Mouse (Mus musculus) lung, adult 10 weeks (tissue): Measurements from ENCODE around the gene Fam185a. TPM values are rescaled to one million over a fixed set of nuclear protein-coding genes. Genes with fewer than 3 reads are reported as not detected.

ENCODE experiments used
- polyA plus RNA-seq: library from polyadenylated mRNA; stranded (reverse); fragments of 350-450 nt; fragmentation: Illumina TruSeq; extraction: RNeasy Lipid Tissue Mini Kit (QIAGEN cat#74804); gene quantifications from one replicate; pipeline ENCODE4 v1.2.3, GENCODE M21; 2014; ENCODE audit warnings: low read depth, low replicate concordance; ENCODE audit not compliant: insufficient read depth

Gene Fam185a
- 2.7 TPM for polyA plus RNA-seq

DNA sequence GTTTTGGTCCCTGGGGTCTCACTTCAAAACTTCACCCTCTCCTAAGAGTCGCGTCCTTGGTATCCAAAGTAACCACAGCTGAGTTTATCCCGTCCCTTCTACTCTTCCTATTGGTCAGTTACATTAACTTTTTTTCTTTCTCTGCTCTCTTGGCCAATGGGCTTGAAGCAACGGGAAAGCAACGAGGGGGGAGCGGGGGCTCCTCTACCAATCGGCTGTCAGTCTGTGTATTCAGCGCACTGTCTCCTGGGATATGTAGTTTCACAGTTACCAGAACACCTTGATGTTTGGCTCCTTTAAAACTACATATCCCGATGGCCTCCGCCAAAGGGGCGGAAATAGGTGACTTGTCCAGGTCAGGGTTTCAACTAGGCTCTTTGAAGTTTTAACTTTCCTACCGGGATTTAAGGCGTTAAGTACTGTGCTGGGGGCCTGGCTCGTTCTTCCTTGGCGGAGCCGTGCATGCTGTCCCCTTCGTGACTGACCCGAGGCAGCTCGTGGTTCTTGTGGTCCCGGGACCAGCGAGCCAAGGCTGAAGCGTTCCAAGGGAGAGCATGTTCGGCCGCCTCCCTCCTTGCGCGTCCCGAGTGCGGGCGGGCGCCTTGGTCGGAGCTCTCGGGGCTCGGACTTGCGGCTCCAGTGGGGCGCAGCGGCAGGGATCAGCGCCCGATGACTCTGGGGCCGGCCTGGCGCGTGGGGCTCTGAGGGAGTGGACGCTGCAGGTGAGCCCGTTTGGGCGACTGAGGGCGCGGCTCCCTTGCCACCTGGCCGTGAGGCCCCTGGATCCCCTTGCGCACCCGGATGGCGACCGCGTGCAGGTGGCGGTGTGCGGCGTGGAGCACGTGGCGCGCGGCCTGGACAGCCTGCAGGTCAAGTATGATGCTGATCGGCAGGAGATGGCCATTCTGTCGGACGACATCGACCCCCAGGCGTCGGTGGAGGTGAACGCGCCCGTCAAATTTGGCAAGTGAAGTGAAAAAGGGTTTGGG is at the start of gene Fam185a, which contains the start of gene Ccdc146:
Gene Fam185a, plus strand, starts transcription at position 345 of the 989 bp plus-strand sequence.
Gene Ccdc146, minus strand, starts transcription at position 64 of the 989 bp plus-strand sequence.

Other genes starting within 250 kb of the Fam185a start
- gene Gsap, start 238.7 kb upstream of the Fam185a start, polyA plus RNA-seq, result 18.4 TPM
- gene Fgl2, start 52.3 kb upstream of the Fam185a start, polyA plus RNA-seq, result 16.2 TPM
- gene Ccdc146, start 281 bp upstream of the Fam185a start, polyA plus RNA-seq, result 4.3 TPM
- gene Lrrc17, start 118.6 kb downstream of the Fam185a start, polyA plus RNA-seq, result 5.5 TPM
- gene Fbxl13, start 220.7 kb downstream of the Fam185a start, polyA plus RNA-seq, result 1.1 TPM
- gene Armc10, start 220.9 kb downstream of the Fam185a start, polyA plus RNA-seq, result 20.5 TPM